Comparison of ENCODE assay signal across 8 mouse cellular contexts in genomic region chr10:80656130-80656862, GRCm38 (mm10). TPM values are rescaled to one million over a fixed set of nuclear protein-coding genes. Genes with fewer than 3 reads are reported as not detected.
DNase-seq lines count a peak whose midpoint lies in the region; ATAC-seq and TF ChIP-seq lines count a peak whose summit lies in the region.

No protein-coding gene starts in this region.

- peak; percentile 86 for ATAC-seq in heart, embryonic 12.5 days (ENCODE audit: insufficient number of reproducible peaks, low FRiP score)
- peak; percentile 76 for ATAC-seq in kidney, postnatal 0 days (replicated peaks; ENCODE audit: low FRiP score, low read depth)
- ATAC-seq in liver, embryonic 11.5 days (replicated peaks; ENCODE audit: low FRiP score), result peak; percentile 76
- ATAC-seq in stomach, embryonic 14.5 days (ENCODE audit: insufficient number of reproducible peaks, insufficient read depth, low FRiP score, low read depth), result peak; percentile 87

- peak; percentile 91 for TF ChIP-seq POLR2A in brain, embryonic 14.5 days (IDR thresholded peaks at IDR 0.05; ENCODE audit: borderline replicate concordance, extremely low read depth, insufficient read depth, insufficient read length, poor library complexity, severe bottlenecking)

- 2% methylated on average over 72 of the region's 72 CpGs for WGBS in heart, embryonic 12.5 days
- under 1% methylated on average over 67 of the region's 72 CpGs for WGBS in kidney, postnatal 0 days
- WGBS in liver, embryonic 11.5 days, result under 1% methylated on average over 51 of the region's 72 CpGs
- WGBS in stomach, embryonic 14.5 days, result under 1% methylated on average over 70 of the region's 72 CpGs

- TF ChIP-seq CTCF in C2C12 (IDR thresholded peaks at IDR 0.05; ENCODE audit: control insufficient read depth, insufficient read depth, insufficient read length), result no peak
- no peak for TF ChIP-seq CTCF in brain, embryonic 14.5 days (IDR thresholded peaks at IDR 0.05; ENCODE audit: borderline replicate concordance, extremely low read depth, insufficient read depth, insufficient read length)
- no peak; the same call in 1 of the 2 replicates for TF ChIP-seq CTCF in kidney, postnatal 0 days (IDR thresholded peaks at IDR 0.05; ENCODE audit: low read depth)

- peak overlapping the region; percentile 95 for H3K4me2 ChIP-seq in heart, embryonic 12.5 days
- peak overlapping the region; percentile 94 for H3K4me2 ChIP-seq in kidney, postnatal 0 days (ENCODE audit: low read length)
- H3K4me2 ChIP-seq in liver, embryonic 11.5 days, result peak overlapping the region; percentile 96
- H3K4me2 ChIP-seq in stomach, embryonic 14.5 days (replicated peaks; ENCODE audit: low read depth, low read length), result peak overlapping the region; percentile 91

- H3K4me1 ChIP-seq in erythroblast, embryonic 14.5 days (ENCODE audit: control insufficient read depth), result peaks cover 71% of the 10 kb centered on the region
- H3K4me1 ChIP-seq in heart, embryonic 12.5 days (replicated peaks), result peaks cover 41% of the 10 kb centered on the region
- peaks cover 20% of the 10 kb centered on the region; the same call in 1 of the 2 replicates for H3K4me1 ChIP-seq in kidney, postnatal 0 days (replicated peaks; ENCODE audit: insufficient read depth, low read length)
- H3K4me1 ChIP-seq in liver, embryonic 11.5 days (replicated peaks; ENCODE audit: control insufficient read depth, insufficient read depth, low read length), result peaks cover 26% of the 10 kb centered on the region
- peaks cover 17% of the 10 kb centered on the region for H3K4me1 ChIP-seq in stomach, embryonic 14.5 days (ENCODE audit: control insufficient read depth, insufficient read depth, low read length)

- H3K79me3 ChIP-seq in C2C12 (ENCODE audit: low read depth), result peaks cover 7% of the 10 kb centered on the region

- peak overlapping the region; percentile 100 for H3ac ChIP-seq in C2C12 (ENCODE audit: control insufficient read depth, insufficient read length, low read depth)

- H3K36me3 ChIP-seq in C2C12 (ENCODE audit: control insufficient read depth, insufficient read depth), result no peaks in the 10 kb centered on the region
- H3K36me3 ChIP-seq in erythroblast, embryonic 14.5 days (ENCODE audit: control insufficient read depth), result peaks cover 5% of the 10 kb centered on the region; the same call in 1 of the 2 replicates
- H3K36me3 ChIP-seq in heart, embryonic 12.5 days, result peaks cover 5% of the 10 kb centered on the region
- 0 out of 2 replicates have a peak, but pooled peaks cover 3% of the 10 kb centered on the region for H3K36me3 ChIP-seq in kidney, postnatal 0 days (ENCODE audit: insufficient read depth, low read length)
- no peaks in the 10 kb centered on the region for H3K36me3 ChIP-seq in liver, embryonic 11.5 days (ENCODE audit: control insufficient read depth, insufficient read depth, low read length)
- H3K36me3 ChIP-seq in stomach, embryonic 14.5 days (ENCODE audit: control insufficient read depth, insufficient read depth, low read length), result no peaks in the 10 kb centered on the region

- H3K9ac ChIP-seq in heart, embryonic 12.5 days, result peak overlapping the region; percentile 99
- H3K9ac ChIP-seq in kidney, postnatal 0 days (ENCODE audit: low read depth, low read length), result peak overlapping the region; percentile 91
- H3K9ac ChIP-seq in liver, embryonic 11.5 days (ENCODE audit: low read depth, low read length), result peak overlapping the region; percentile 99
- H3K9ac ChIP-seq in stomach, embryonic 14.5 days (replicated peaks; ENCODE audit: low read depth, low read length), result peak overlapping the region; percentile 96

- H3K79me2 ChIP-seq in C2C12 (ENCODE audit: control insufficient read depth, insufficient read depth), result peaks cover 40% of the 10 kb centered on the region

- peak; percentile 100 for DNase-seq in brain, embryonic 14.5 days (ENCODE audit: low read depth)
- peak; percentile 100 for DNase-seq in kidney, postnatal 0 days (ENCODE audit: low spot score)
- peak; percentile 99 for DNase-seq in liver, embryonic 11.5 days (ENCODE audit: low spot score)
- peak; percentile 96 for DNase-seq in naive thymus-derived CD4-positive, alpha-beta T cell, adult 2 months (ENCODE audit: low read depth)

- no peaks in the 10 kb centered on the region for H3K9me3 ChIP-seq in erythroblast, embryonic 14.5 days (ENCODE audit: control insufficient read depth, low read length)
- no peaks in the 10 kb centered on the region for H3K9me3 ChIP-seq in heart, embryonic 12.5 days (replicated peaks)
- no peaks in the 10 kb centered on the region for H3K9me3 ChIP-seq in kidney, postnatal 0 days (replicated peaks; ENCODE audit: low read length)
- no peaks in the 10 kb centered on the region for H3K9me3 ChIP-seq in liver, embryonic 11.5 days (ENCODE audit: control insufficient read depth, low read length)
- H3K9me3 ChIP-seq in stomach, embryonic 14.5 days (ENCODE audit: control insufficient read depth, low read depth, low read length), result no peaks in the 10 kb centered on the region

- H3K4me3 ChIP-seq in C2C12 (ENCODE audit: insufficient read depth, poor library complexity, severe bottlenecking), result peak overlapping the region; percentile 89
- peak overlapping the region; percentile 87 for H3K4me3 ChIP-seq in erythroblast, embryonic 14.5 days (replicated peaks)
- peak overlapping the region; percentile 92 for H3K4me3 ChIP-seq in heart, embryonic 12.5 days
- H3K4me3 ChIP-seq in kidney, postnatal 0 days (replicated peaks; ENCODE audit: low read depth, low read length), result peak overlapping the region; percentile 90
- peak overlapping the region; percentile 98 for H3K4me3 ChIP-seq in liver, embryonic 11.5 days (ENCODE audit: low read depth, low read length)
- H3K4me3 ChIP-seq in stomach, embryonic 14.5 days (ENCODE audit: low read depth, low read length), result peak overlapping the region; percentile 96

- H3K27ac ChIP-seq in heart, embryonic 12.5 days (ENCODE audit: poor library complexity, severe bottlenecking), result peak overlapping the region; percentile 87
- peak overlapping the region; percentile 88 for H3K27ac ChIP-seq in kidney, postnatal 0 days
- H3K27ac ChIP-seq in liver, embryonic 11.5 days (ENCODE audit: low read depth, low read length), result peak overlapping the region; percentile 82
- peak overlapping the region; percentile 85 for H3K27ac ChIP-seq in stomach, embryonic 14.5 days (ENCODE audit: low read length)

- no peaks in the 10 kb centered on the region for H3K27me3 ChIP-seq in C2C12 (ENCODE audit: control insufficient read depth, insufficient read depth, insufficient read length)
- H3K27me3 ChIP-seq in erythroblast, embryonic 14.5 days (ENCODE audit: control insufficient read depth), result no peaks in the 10 kb centered on the region
- no peaks in the 10 kb centered on the region for H3K27me3 ChIP-seq in heart, embryonic 12.5 days (replicated peaks)
- no peaks in the 10 kb centered on the region for H3K27me3 ChIP-seq in kidney, postnatal 0 days (ENCODE audit: insufficient read depth, low read length)
- no peaks in the 10 kb centered on the region for H3K27me3 ChIP-seq in liver, embryonic 11.5 days (replicated peaks; ENCODE audit: control insufficient read depth, insufficient read depth, low read length)
- no peaks in the 10 kb centered on the region for H3K27me3 ChIP-seq in stomach, embryonic 14.5 days (ENCODE audit: control insufficient read depth, insufficient read depth, low read length)

RNA-seq across cellular contexts. Expression of gene Btbd2, which starts 0.6 kb away (rescaled TPM):
- polyA plus RNA-seq in C2C12 (2012; fragmentation: generic; extraction: Trizol), result 53.8 TPM
- polyA plus RNA-seq in brain, embryonic 14.5 days (2012; rRNA removed), result 91.9 and 113 TPM in 2 replicates
- polyA plus RNA-seq in erythroblast, embryonic 14.5 days (2012), result 2.6 and 3.2 TPM in 2 replicates
- 64.9 and 65.7 TPM in 2 replicates for polyA plus RNA-seq in heart, embryonic 12.5 days (2016; fragmentation: Nextera tagmentation; extraction: Ambion mirVana)
- polyA plus RNA-seq in kidney, postnatal 0 days (2015; fragmentation: Nextera tagmentation; extraction: Ambion mirVana), result 62.7 and 64.5 TPM in 2 replicates
- polyA plus RNA-seq in liver, embryonic 11.5 days (2014; fragmentation: Nextera tagmentation; extraction: Ambion mirVana), result 38.0 and 38.4 TPM in 2 replicates
- 46.3 and 64.2 TPM in 2 replicates for polyA plus RNA-seq in stomach, embryonic 14.5 days (2014; fragmentation: Nextera tagmentation; extraction: Ambion mirVana)

RNA-seq across cellular contexts. Expression of gene Mknk2, which starts 21.6 kb away (rescaled TPM):
- polyA plus RNA-seq in C2C12 (2012; fragmentation: generic; extraction: Trizol), result 61.4 TPM
- 96.9 and 115 TPM in 2 replicates for polyA plus RNA-seq in brain, embryonic 14.5 days (2012; rRNA removed)
- polyA plus RNA-seq in erythroblast, embryonic 14.5 days (2012), result 49.1 and 53.2 TPM in 2 replicates
- 99.6 and 102 TPM in 2 replicates for polyA plus RNA-seq in heart, embryonic 12.5 days (2016; fragmentation: Nextera tagmentation; extraction: Ambion mirVana)
- 75.8 and 85.5 TPM in 2 replicates for polyA plus RNA-seq in kidney, postnatal 0 days (2015; fragmentation: Nextera tagmentation; extraction: Ambion mirVana)
- polyA plus RNA-seq in liver, embryonic 11.5 days (2014; fragmentation: Nextera tagmentation; extraction: Ambion mirVana), result 124 and 128 TPM in 2 replicates
- polyA plus RNA-seq in stomach, embryonic 14.5 days (2014; fragmentation: Nextera tagmentation; extraction: Ambion mirVana), result 71.3 and 75.5 TPM in 2 replicates

RNA-seq across cellular contexts. Expression of gene Csnk1g2, which starts 33.7 kb away (rescaled TPM):
- 165 TPM for polyA plus RNA-seq in C2C12 (2012; fragmentation: generic; extraction: Trizol)
- 213 and 237 TPM in 2 replicates for polyA plus RNA-seq in brain, embryonic 14.5 days (2012; rRNA removed)
- 33.9 and 36.6 TPM in 2 replicates for polyA plus RNA-seq in erythroblast, embryonic 14.5 days (2012)
- polyA plus RNA-seq in heart, embryonic 12.5 days (2016; fragmentation: Nextera tagmentation; extraction: Ambion mirVana), result 131 and 136 TPM in 2 replicates
- polyA plus RNA-seq in kidney, postnatal 0 days (2015; fragmentation: Nextera tagmentation; extraction: Ambion mirVana), result 137 and 139 TPM in 2 replicates
- 92.3 and 96.1 TPM in 2 replicates for polyA plus RNA-seq in liver, embryonic 11.5 days (2014; fragmentation: Nextera tagmentation; extraction: Ambion mirVana)
- polyA plus RNA-seq in stomach, embryonic 14.5 days (2014; fragmentation: Nextera tagmentation; extraction: Ambion mirVana), result 43.5 and 67.4 TPM in 2 replicates

RNA-seq across cellular contexts. Expression of gene Mob3a, which starts 45.5 kb away (rescaled TPM):
- 34.2 TPM for polyA plus RNA-seq in C2C12 (2012; fragmentation: generic; extraction: Trizol)
- polyA plus RNA-seq in brain, embryonic 14.5 days (2012; rRNA removed), result 36.9 and 47.3 TPM in 2 replicates
- 1.8 and 2.1 TPM in 2 replicates for polyA plus RNA-seq in erythroblast, embryonic 14.5 days (2012)
- 34.8 and 38.1 TPM in 2 replicates for polyA plus RNA-seq in heart, embryonic 12.5 days (2016; fragmentation: Nextera tagmentation; extraction: Ambion mirVana)
- 22.3 and 26.7 TPM in 2 replicates for polyA plus RNA-seq in kidney, postnatal 0 days (2015; fragmentation: Nextera tagmentation; extraction: Ambion mirVana)
- 56.7 and 57.3 TPM in 2 replicates for polyA plus RNA-seq in liver, embryonic 11.5 days (2014; fragmentation: Nextera tagmentation; extraction: Ambion mirVana)
- 47.9 and 51.1 TPM in 2 replicates for polyA plus RNA-seq in stomach, embryonic 14.5 days (2014; fragmentation: Nextera tagmentation; extraction: Ambion mirVana)

RNA-seq across cellular contexts. Expression of gene Izumo4, which starts 45.7 kb away (rescaled TPM):
- polyA plus RNA-seq in C2C12 (2012; fragmentation: generic; extraction: Trizol), result 0.43 TPM
- polyA plus RNA-seq in brain, embryonic 14.5 days (2012; rRNA removed), result 47.6 and 70.2 TPM in 2 replicates
- 1.2 and 3.9 TPM in 2 replicates for polyA plus RNA-seq in erythroblast, embryonic 14.5 days (2012)
- 13.2 and 18.4 TPM in 2 replicates for polyA plus RNA-seq in heart, embryonic 12.5 days (2016; fragmentation: Nextera tagmentation; extraction: Ambion mirVana)
- 22.4 and 24.5 TPM in 2 replicates for polyA plus RNA-seq in kidney, postnatal 0 days (2015; fragmentation: Nextera tagmentation; extraction: Ambion mirVana)
- 5.7 and 6.8 TPM in 2 replicates for polyA plus RNA-seq in liver, embryonic 11.5 days (2014; fragmentation: Nextera tagmentation; extraction: Ambion mirVana)
- polyA plus RNA-seq in stomach, embryonic 14.5 days (2014; fragmentation: Nextera tagmentation; extraction: Ambion mirVana), result 16.7 and 18.4 TPM in 2 replicates

Comparison
In these comparisons a context has a peak if more than half of its experiments do, and no peak if none do; other contexts are left out.
1. Peak in every context shown above with its lines: DNase-seq, ATAC-seq, H3K4me3 ChIP-seq and H3K27ac ChIP-seq.